Mouse (Mus musculus): ENCODE measurements around the gene Itk. TPM values are rescaled to one million over a fixed set of nuclear protein-coding genes. Genes with fewer than 3 reads are reported as not detected.
"Not testable (repeated sequence)": the region's sequence is repeated elsewhere in the genome, so short reads cannot be mapped to it uniquely, and the experiment has no call there.

The Itk gene
- polyA plus RNA-seq (2014; fragmentation: Nextera tagmentation; extraction: Ambion mirVana) = not detected in 2 replicates

DNA sequence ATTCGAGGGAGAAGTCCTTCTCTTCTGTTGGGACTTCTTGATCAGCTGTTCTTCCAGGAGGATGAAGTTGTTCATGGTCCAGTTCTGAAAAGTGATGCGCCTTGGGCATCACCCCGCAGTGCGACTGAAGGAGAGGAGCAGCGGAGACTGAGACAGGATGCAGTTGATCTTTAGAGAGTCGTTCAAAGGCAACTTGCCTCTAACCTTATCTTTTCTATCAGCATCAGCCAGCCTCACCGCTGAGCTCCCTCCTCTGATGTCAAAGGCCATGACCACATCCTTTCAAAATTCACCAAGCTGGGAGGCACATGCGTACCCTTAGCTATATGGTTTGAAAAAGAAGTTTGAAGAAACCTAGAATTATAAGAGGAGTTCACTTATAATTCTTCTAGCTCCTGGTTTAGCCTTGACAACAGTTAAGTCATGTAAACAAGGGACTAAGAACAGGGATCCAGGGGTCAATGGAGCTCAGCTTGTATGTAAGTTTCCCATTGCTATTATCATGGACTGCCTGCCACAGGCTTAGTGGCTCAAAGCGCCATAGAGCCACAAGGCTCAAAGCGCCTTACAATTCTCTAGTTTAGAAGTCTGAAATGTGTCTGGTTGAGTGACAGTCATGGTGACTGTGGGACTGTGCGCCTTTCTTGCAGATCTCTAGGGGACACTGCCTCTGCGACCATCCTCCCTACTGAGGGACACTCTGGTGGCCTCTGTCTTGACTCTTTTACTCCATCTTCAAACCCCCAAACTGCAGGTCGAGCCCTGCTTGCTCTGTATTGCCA lies at the start of gene Itk:
Itk (minus strand) TSS at position 180 of the 782 bp plus-strand sequence.
- ATAC-seq (ENCODE audit: low read depth) = no peak
- Histone ChIP-seq H3K4me2 (ENCODE audit: low read depth, low read length) (no peak within 1 kb of the TSS), H3K27me3 (ENCODE audit: control insufficient read depth, insufficient read depth, low read length) (no peaks in the 10 kb centered on the region), H3K9me3 (ENCODE audit: control insufficient read depth, low read length) (no peaks in the 10 kb centered on the region), H3K27ac (ENCODE audit: low read depth, low read length) (no peak within 1 kb of the TSS), H3K4me3 (ENCODE audit: low read depth, low read length) (no peak within 1 kb of the TSS), H3K4me1 (ENCODE audit: control insufficient read depth, insufficient read depth, low read length) (no peaks in the 10 kb centered on the region), H3K9ac (replicated peaks; ENCODE audit: low read depth, low read length) (no peak within 1 kb of the TSS), H3K36me3 (ENCODE audit: control insufficient read depth, insufficient read depth, low read length) (no peaks in the 10 kb centered on the region)
- WGBS = 90% methylated on average over 13 of the region's 13 CpGs

DNA sequence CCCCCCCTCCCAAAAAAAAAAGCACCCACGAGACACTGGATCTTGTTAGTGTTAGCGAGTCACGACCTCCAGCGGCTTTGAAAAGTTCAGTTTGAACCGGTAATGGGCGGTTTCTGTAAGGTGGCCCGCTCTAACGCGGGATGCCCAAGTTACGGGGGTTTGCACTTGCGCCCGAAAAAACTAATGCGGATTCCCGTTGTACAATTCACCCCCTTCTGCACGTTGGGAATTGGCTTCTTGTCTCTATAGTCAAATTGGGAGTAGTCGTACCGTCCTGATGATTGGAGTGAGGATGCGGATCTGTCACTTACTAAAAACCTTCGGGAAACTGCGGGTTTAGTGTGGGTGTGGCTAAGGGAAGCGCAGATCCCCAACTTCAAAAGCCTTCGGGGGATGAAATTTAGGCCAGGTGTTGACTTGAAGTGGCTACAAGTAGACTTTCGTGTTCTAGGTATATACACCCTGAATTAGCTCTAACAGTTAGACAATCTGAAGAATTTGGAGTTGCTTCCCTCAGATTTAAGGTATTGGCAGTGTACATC lies 48.2 kb upstream of the Itk start:
- Histone ChIP-seq H3K4me2 (ENCODE audit: low read depth, low read length) (peak overlapping the region; percentile 91), H3K27me3 (ENCODE audit: control insufficient read depth, insufficient read depth, low read length) (no peaks in the 10 kb centered on the region), H3K27ac (ENCODE audit: low read depth, low read length) (no peak overlapping the region; the same call in 1 of the 2 replicates), H3K9me3 (ENCODE audit: control insufficient read depth, low read length) (no peaks in the 10 kb centered on the region), H3K4me3 (ENCODE audit: low read depth, low read length) (peak overlapping the region; percentile 96), H3K9ac (replicated peaks; ENCODE audit: low read depth, low read length) (peak overlapping the region; percentile 85), H3K36me3 (ENCODE audit: control insufficient read depth, insufficient read depth, low read length) (peaks cover 3% of the 10 kb centered on the region; the same call in 1 of the 2 replicates), H3K4me1 (ENCODE audit: control insufficient read depth, insufficient read depth, low read length) (peaks cover 4% of the 10 kb centered on the region)
- peak; percentile 2; the same call in 1 of the 2 replicates for ATAC-seq (ENCODE audit: low read depth)
- 2% methylated on average over 23 of the region's 23 CpGs for WGBS

GRCm38 (mm10) chr11:46436760-46437458 lies 47.6 kb upstream of the Itk start, which contains the start of gene Med7:
Med7 (plus strand) TSS chr11:46436925.
- WGBS = under 1% methylated on average over 59 of the region's 59 CpGs
- Histone ChIP-seq H3K36me3 (ENCODE audit: control insufficient read depth, insufficient read depth, low read length) (peaks cover 3% of the 10 kb centered on the region; the same call in 1 of the 2 replicates), H3K27me3 (ENCODE audit: control insufficient read depth, insufficient read depth, low read length) (no peaks in the 10 kb centered on the region), H3K4me3 (ENCODE audit: low read depth, low read length) (peak within 1 kb of the TSS; percentile 96), H3K4me1 (ENCODE audit: control insufficient read depth, insufficient read depth, low read length) (peaks cover 4% of the 10 kb centered on the region), H3K9me3 (ENCODE audit: control insufficient read depth, low read length) (no peaks in the 10 kb centered on the region), H3K9ac (replicated peaks; ENCODE audit: low read depth, low read length) (peak within 1 kb of the TSS; percentile 85), H3K4me2 (ENCODE audit: low read depth, low read length) (peak within 1 kb of the TSS; percentile 91), H3K27ac (ENCODE audit: low read depth, low read length) (peak within 1 kb of the TSS; percentile 75)
- peak; percentile 100 for ATAC-seq (ENCODE audit: low read depth)

- H3K4me1 ChIP-seq (ENCODE audit: control insufficient read depth, insufficient read depth, low read length) = peaks cover 4% of the 10 kb centered on the region
- H3K9me3 ChIP-seq (ENCODE audit: control insufficient read depth, low read length) = no peaks in the 10 kb centered on the region
- no peak overlapping the region for H3K4me3 ChIP-seq (ENCODE audit: low read depth, low read length)
- H3K4me2 ChIP-seq (ENCODE audit: low read depth, low read length) = no peak overlapping the region
- no peaks in the 10 kb centered on the region for H3K36me3 ChIP-seq (ENCODE audit: control insufficient read depth, insufficient read depth, low read length)
- H3K27me3 ChIP-seq (ENCODE audit: control insufficient read depth, insufficient read depth, low read length) = no peaks in the 10 kb centered on the region
- no peak overlapping the region for H3K9ac ChIP-seq (replicated peaks; ENCODE audit: low read depth, low read length)
- no peak overlapping the region for H3K27ac ChIP-seq (ENCODE audit: low read depth, low read length)
- ATAC-seq (ENCODE audit: low read depth) = no peak
These were observed 46.0 kb upstream of the Itk start for GRCm38 (mm10) chr11:46435363-46435762.

DNA sequence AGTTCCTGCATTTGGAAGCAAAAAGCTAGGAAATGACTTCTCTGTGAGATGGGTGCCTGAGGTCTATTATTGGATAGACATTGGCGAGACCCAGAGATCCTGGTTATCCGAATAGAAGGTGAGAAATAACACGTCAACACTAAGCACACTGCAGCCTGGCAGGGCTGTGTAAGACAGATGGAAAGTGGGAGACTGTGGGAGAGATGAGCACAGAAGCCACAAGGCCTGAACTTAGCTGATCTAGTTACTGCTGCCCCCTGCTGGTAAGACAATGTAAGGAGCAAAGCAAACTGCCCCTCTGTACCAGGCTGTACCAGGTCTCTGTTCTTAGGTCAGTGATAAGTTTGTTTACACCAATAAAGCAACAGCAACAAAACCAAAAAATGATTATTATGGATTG lies 41.8 kb upstream of the Itk start:
- no peak overlapping the region for H3K9ac ChIP-seq (replicated peaks; ENCODE audit: low read depth, low read length)
- no peaks in the 10 kb centered on the region for H3K36me3 ChIP-seq (ENCODE audit: control insufficient read depth, insufficient read depth, low read length)
- ATAC-seq (ENCODE audit: low read depth) = peak; percentile 96
- 22% methylated on average over 3 of the region's 3 CpGs for WGBS
- no peak overlapping the region for H3K27ac ChIP-seq (ENCODE audit: low read depth, low read length)
- H3K9me3 ChIP-seq (ENCODE audit: control insufficient read depth, low read length) = no peaks in the 10 kb centered on the region
- H3K4me3 ChIP-seq (ENCODE audit: low read depth, low read length) = no peak overlapping the region
- H3K4me2 ChIP-seq (ENCODE audit: low read depth, low read length) = no peak overlapping the region
- H3K4me1 ChIP-seq (ENCODE audit: control insufficient read depth, insufficient read depth, low read length) = no peaks in the 10 kb centered on the region
- H3K27me3 ChIP-seq (ENCODE audit: control insufficient read depth, insufficient read depth, low read length) = no peaks in the 10 kb centered on the region

DNA sequence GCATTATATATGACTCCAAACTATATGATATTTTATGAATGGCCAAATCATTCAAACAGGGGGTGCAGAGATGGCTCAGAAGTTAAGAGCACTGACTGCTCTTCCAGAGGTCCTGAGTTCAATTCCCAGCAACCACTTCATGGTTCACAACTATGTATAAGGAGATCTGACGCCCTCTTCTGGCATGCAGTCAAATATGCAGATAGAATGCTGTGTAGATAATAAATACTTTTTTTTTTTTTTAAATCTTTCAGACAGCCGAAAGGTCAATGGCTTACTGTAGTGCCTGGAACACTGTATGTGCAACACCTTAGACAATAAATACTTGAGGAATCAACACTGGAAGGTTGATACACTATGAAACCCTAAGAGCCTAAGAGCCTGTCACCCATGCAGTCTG lies 40.8 kb upstream of the Itk start:
- 93% methylated on average over 2 of the region's 2 CpGs for WGBS
- Histone ChIP-seq H3K9ac (replicated peaks; ENCODE audit: low read depth, low read length) (no peak overlapping the region), H3K4me1 (ENCODE audit: control insufficient read depth, insufficient read depth, low read length) (no peaks in the 10 kb centered on the region), H3K4me2 (ENCODE audit: low read depth, low read length) (no peak overlapping the region), H3K27ac (ENCODE audit: low read depth, low read length) (no peak overlapping the region), H3K4me3 (ENCODE audit: low read depth, low read length) (no peak overlapping the region), H3K36me3 (ENCODE audit: control insufficient read depth, insufficient read depth, low read length) (no peaks in the 10 kb centered on the region), H3K27me3 (ENCODE audit: control insufficient read depth, insufficient read depth, low read length) (no peaks in the 10 kb centered on the region), H3K9me3 (ENCODE audit: control insufficient read depth, low read length) (no peaks in the 10 kb centered on the region)
- ATAC-seq (ENCODE audit: low read depth) = no peak

- not testable (repeated sequence) for H3K4me2 ChIP-seq (ENCODE audit: low read depth, low read length); H3K27me3 ChIP-seq (ENCODE audit: control insufficient read depth, insufficient read depth, low read length); ATAC-seq (ENCODE audit: low read depth); H3K4me3 ChIP-seq (ENCODE audit: low read depth, low read length); H3K27ac ChIP-seq (ENCODE audit: low read depth, low read length); H3K9me3 ChIP-seq (ENCODE audit: control insufficient read depth, low read length); H3K36me3 ChIP-seq (ENCODE audit: control insufficient read depth, insufficient read depth, low read length); H3K9ac ChIP-seq (replicated peaks; ENCODE audit: low read depth, low read length); H3K4me1 ChIP-seq (ENCODE audit: control insufficient read depth, insufficient read depth, low read length)
- 51% methylated on average over 4 of the region's 4 CpGs for WGBS
These were observed 38.8 kb upstream of the Itk start for GRCm38 (mm10) chr11:46428131-46428530.

DNA sequence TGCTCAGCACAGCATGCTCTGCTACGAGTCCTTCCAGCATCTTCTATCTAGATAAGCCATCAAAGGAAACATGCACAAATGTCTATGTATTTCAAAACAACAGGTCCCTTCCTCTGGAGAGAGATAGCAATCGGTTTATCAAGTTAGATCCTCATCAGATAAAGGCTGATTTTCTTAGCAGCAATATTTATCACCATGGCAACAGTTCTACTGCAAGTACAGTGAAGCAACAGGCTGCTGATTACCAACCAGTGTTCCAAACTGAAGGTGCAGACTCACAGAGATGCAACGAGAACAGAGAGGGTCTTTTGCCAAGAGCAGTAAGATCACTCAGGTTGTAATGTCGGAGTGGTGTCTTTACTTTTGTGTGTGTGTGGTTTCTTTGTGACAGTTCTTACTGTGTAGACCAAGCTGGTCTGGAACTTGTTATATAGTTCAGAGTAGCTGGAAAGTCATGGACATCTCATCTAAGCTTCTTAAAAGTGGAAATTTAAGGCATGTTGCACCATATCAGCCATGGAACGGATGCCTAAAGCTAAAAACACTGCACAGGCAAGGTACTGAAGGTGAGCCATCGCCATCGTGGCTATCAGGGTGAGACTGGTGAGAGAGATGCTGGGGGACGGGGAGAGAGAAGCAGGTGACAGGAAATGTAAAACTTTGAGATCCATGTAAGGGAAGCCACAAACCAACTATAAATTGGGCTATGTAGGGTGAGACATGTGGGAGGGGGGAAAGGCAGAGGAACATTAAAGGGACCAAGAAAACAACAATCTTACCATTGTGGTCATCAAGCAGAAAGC lies 32.0 kb upstream of the Itk start:
- Histone ChIP-seq H3K9ac (replicated peaks; ENCODE audit: low read depth, low read length) (no peak overlapping the region), H3K9me3 (ENCODE audit: control insufficient read depth, low read length) (no peaks in the 10 kb centered on the region), H3K4me3 (ENCODE audit: low read depth, low read length) (no peak overlapping the region), H3K4me1 (ENCODE audit: control insufficient read depth, insufficient read depth, low read length) (no peaks in the 10 kb centered on the region), H3K27me3 (ENCODE audit: control insufficient read depth, insufficient read depth, low read length) (no peaks in the 10 kb centered on the region), H3K36me3 (ENCODE audit: control insufficient read depth, insufficient read depth, low read length) (no peaks in the 10 kb centered on the region), H3K4me2 (ENCODE audit: low read depth, low read length) (no peak overlapping the region), H3K27ac (ENCODE audit: low read depth, low read length) (no peak overlapping the region)
- WGBS = 89% methylated on average over 8 of the region's 8 CpGs
- no peak for ATAC-seq (ENCODE audit: low read depth)

Measured in neural tube, embryonic 14.5 days (tissue).